Mouse (Mus musculus) lung, embryonic 16.5 days (tissue): ENCODE measurements around the gene Trim26. TPM values are rescaled to one million over a fixed set of nuclear protein-coding genes. Genes with fewer than 3 reads are reported as not detected.

Experiments used
- ATAC-seq: fragments of 200-750 bp; cut with Nextera tagmentation; 2 replicates; pipeline ENCODE4 v1.8.0; 2017; ENCODE audit warnings: low read depth, mild to moderate bottlenecking, moderate library complexity
- H3K27ac ChIP-seq: fragments of 300-500 bp; sonication (generic); 2 replicates; pipeline ENCODE4 v1.5.1; 2014; ENCODE audit warnings: mild to moderate bottlenecking, control low read depth, low read length
- H3K27me3 ChIP-seq: fragments of 300-500 bp; sonication (generic); 2 replicates; pipeline ENCODE4 v1.6.1; 2014; ENCODE audit warnings: low read depth, low read length, mixed read lengths; ENCODE audit not compliant: control insufficient read depth, insufficient read depth
- H3K36me3 ChIP-seq: fragments of 300-500 bp; sonication (generic); 2 replicates; pipeline ENCODE4 v1.6.1; 2014; ENCODE audit warnings: low read length; ENCODE audit not compliant: control insufficient read depth, insufficient read depth
- H3K4me1 ChIP-seq: fragments of 300-500 bp; sonication (generic); replicated peaks from 2 replicates; pipeline ENCODE4 v1.6.1; 2014; ENCODE audit warnings: low read length, mixed read lengths; ENCODE audit not compliant: control insufficient read depth, insufficient read depth
- H3K4me2 ChIP-seq: fragments of 300-500 bp; sonication (generic); 2 replicates; pipeline ENCODE4 v1.6.1; 2014; ENCODE audit warnings: low read depth, low read length, control low read depth
- H3K4me3 ChIP-seq: fragments of 300-500 bp; sonication (generic); 2 replicates; pipeline ENCODE4 v1.5.1; 2014; ENCODE audit warnings: mild to moderate bottlenecking, low read length, control low read depth
- H3K9ac ChIP-seq: fragments of 300-500 bp; sonication (generic); 2 replicates; pipeline ENCODE4 v1.6.1; 2014; ENCODE audit warnings: low read length, control low read depth
- H3K9me3 ChIP-seq: fragments of 300-500 bp; sonication (generic); 2 replicates; pipeline ENCODE4 v1.6.1; 2016; ENCODE audit warnings: low read length; ENCODE audit not compliant: control insufficient read depth
- WGBS: fragments of 180-500 bp; shearing (Covaris S2); extraction: QIAGEN DNeasy Blood & Tissue Kit; methylation state at CpG from one replicate; pipeline ENCODE4 v1.1.7; 2014; 5-methylcytosine and 5-hydroxymethylcytosine counted together
- polyA plus RNA-seq: library from polyadenylated mRNA; unstranded; fragments of >200 nt; fragmentation: Nextera tagmentation; extraction: Ambion mirVana; gene quantifications from 2 replicates; pipeline ENCODE4 v1.2.1, GENCODE M21; 2015

The Trim26 gene
- polyA plus RNA-seq, 1 experiment from 2014 or later = 40.6 TPM

- peak; percentile 66; the same call in 1 of the 2 replicates for ATAC-seq
Measured at GRCm38 (mm10) chr17:36908235-36908634, 71.3 kb downstream of the Trim26 start.

More at GRCm38 (mm10) chr17:36908235-36908634, 71.3 kb downstream of the Trim26 start:
- Histone ChIP-seq H3K9ac (no peak overlapping the region), H3K36me3 (no peaks in the 10 kb centered on the region), H3K27ac (no peak overlapping the region), H3K4me3 (no peak overlapping the region), H3K9me3 (no peaks in the 10 kb centered on the region), H3K4me2 (no peak overlapping the region), H3K4me1 (no peaks in the 10 kb centered on the region), H3K27me3 (no peaks in the 10 kb centered on the region; the same call in 1 of the 2 replicates)
- 50% methylated on average over 1 of the region's 1 CpGs for WGBS

Other genes starting within 250 kb of the Trim26 start
- gene H2-M9, start 194.5 kb upstream of the Trim26 start, polyA plus RNA-seq = not detected in 2 replicates
- not detected in 2 replicates for gene H2-M1, start 164.9 kb upstream of the Trim26 start, polyA plus RNA-seq
- not detected in 2 replicates for gene H2-M10.5, start 64.2 kb upstream of the Trim26 start, polyA plus RNA-seq
- not detected in 2 replicates for gene H2-M10.6, start 25.0 kb upstream of the Trim26 start, polyA plus RNA-seq
- gene Trim15, start 30.1 kb downstream of the Trim26 start, polyA plus RNA-seq = 0.14 TPM in 1 of 2 replicates, not detected in the other
- 3.2 and 5.1 TPM in 2 replicates for gene Trim10, start 32.4 kb downstream of the Trim26 start, polyA plus RNA-seq
- gene Trim40, start 53.0 kb downstream of the Trim26 start, polyA plus RNA-seq = not detected in 2 replicates
- gene Trim31, start 61.0 kb downstream of the Trim26 start, polyA plus RNA-seq = 0.13 TPM in 1 of 2 replicates, not detected in the other
- 0.65 and 1.7 TPM in 2 replicates for gene Rnf39, start 105.8 kb downstream of the Trim26 start, polyA plus RNA-seq
- gene Ppp1r11, start 114.6 kb downstream of the Trim26 start, polyA plus RNA-seq = 104 and 117 TPM in 2 replicates
- gene Znrd1, start 121.4 kb downstream of the Trim26 start, polyA plus RNA-seq = 93.7 and 96.4 TPM in 2 replicates
- 7.2 and 7.7 TPM in 2 replicates for gene Znrd1as, start 121.5 kb downstream of the Trim26 start, polyA plus RNA-seq
- gene 2410137M14Rik, start 144.1 kb downstream of the Trim26 start, polyA plus RNA-seq = not detected in 2 replicates
- 0.33 and 0.38 TPM in 2 replicates for gene H2-M5, start 152.4 kb downstream of the Trim26 start, polyA plus RNA-seq
- 70.1 and 73.4 TPM in 2 replicates for gene Zfp57, start 164.0 kb downstream of the Trim26 start, polyA plus RNA-seq
- 0.11 TPM in 1 of 2 replicates, not detected in the other for gene Mog, start 186.3 kb downstream of the Trim26 start, polyA plus RNA-seq
- gene Gabbr1, start 208.8 kb downstream of the Trim26 start, polyA plus RNA-seq = 5.6 and 7.3 TPM in 2 replicates